Mouse (Mus musculus) liver, postnatal 0 days (tissue): ENCODE results near the gene Dennd2c.
A peak's percentile ranks its signal among the peaks of the same experiment; 100 is the strongest.

Source experiments
- CTCF ChIP-seq: sonication (generic); IDR thresholded peaks from 2 replicates; pipeline ENCODE4 v1.5.1; 2016; ENCODE audit warnings: antibody characterized with exemption, low read depth
- EP300 ChIP-seq: IDR thresholded peaks from 2 replicates; pipeline ENCODE4 v1.6.1; 2016; ENCODE audit warnings: antibody characterized with exemption, low read depth, mild to moderate bottlenecking

GRCm38 (mm10) chr3:103101194-103101593 is 1.2 kb upstream of the Dennd2c start:
- TF ChIP-seq CTCF (peak; percentile 23), EP300 (no peak)
